In genomic region chr15:79037913-79038328, GRCm38 (mm10) we compare ENCODE assay signal across 9 mouse cellular contexts. TPM values are rescaled to one million over a fixed set of nuclear protein-coding genes. Genes with fewer than 3 reads are reported as not detected.
A peak's percentile ranks its signal among the peaks of the same experiment; 100 is the strongest.
DNase-seq lines count a peak whose midpoint lies in the region; ATAC-seq and TF ChIP-seq lines count a peak whose summit lies in the region.
"Had no signal": no experiment of that assay in that cellular context is flagged by ENCODE, and none has a peak within 500 bp of the region (broad histone marks: within the 10 kb centered on the region; RNA-seq: fewer than 3 reads in every experiment).

No protein-coding gene starts in this region.

- peak; percentile 75 for DNase-seq in MEL-GATA-1-ER (ENCODE audit: extremely low read depth, low read depth)
- DNase-seq in brain, adult 2 months (ENCODE audit: low read depth, low spot score) = peak; percentile 82
- peak; percentile 82 for DNase-seq in kidney, postnatal 0 days (ENCODE audit: low spot score)
- peak; percentile 53 for DNase-seq in right cerebral cortex, adult 18-20 months
- peak; percentile 59 to 71 for DNase-seq in urinary bladder, postnatal 36 days (ENCODE audit: low spot score in 2 of 2)

- no peak for ATAC-seq in embryonic facial prominence, embryonic 15.5 days (ENCODE audit: insufficient number of reproducible peaks, low FRiP score, low TSS enrichment, low read depth)
- ATAC-seq in heart, embryonic 13.5 days (ENCODE audit: extremely low read depth, insufficient number of reproducible peaks, low FRiP score, low TSS enrichment) = no peak
- ATAC-seq in kidney, postnatal 0 days (replicated peaks; ENCODE audit: low FRiP score, low read depth) = 0 out of 2 replicates have a peak, but pooled peaks have one; percentile 13
- ATAC-seq in lung, embryonic 16.5 days (ENCODE audit: low read depth) = peak; percentile 35; the same call in 1 of the 2 replicates

- peaks cover 39% of the 10 kb centered on the region for H3K4me1 ChIP-seq in embryonic facial prominence, embryonic 15.5 days
- H3K4me1 ChIP-seq in heart, embryonic 13.5 days = peaks cover 29% of the 10 kb centered on the region
- peaks cover 19% of the 10 kb centered on the region; the same call in 1 of the 2 replicates for H3K4me1 ChIP-seq in kidney, postnatal 0 days (replicated peaks; ENCODE audit: insufficient read depth, low read length)
- H3K4me1 ChIP-seq in lung, embryonic 16.5 days (replicated peaks; ENCODE audit: control insufficient read depth, insufficient read depth, low read length) = peaks cover 15% of the 10 kb centered on the region

- WGBS in embryonic facial prominence, embryonic 15.5 days = 12% methylated on average over 14 of the region's 14 CpGs
- WGBS in heart, embryonic 13.5 days = 6% methylated on average over 14 of the region's 14 CpGs
- 11% methylated on average over 14 of the region's 14 CpGs for WGBS in kidney, postnatal 0 days
- WGBS in lung, embryonic 16.5 days = 10% methylated on average over 14 of the region's 14 CpGs

- no peak overlapping the region for H3K27ac ChIP-seq in embryonic facial prominence, embryonic 15.5 days (replicated peaks)
- H3K27ac ChIP-seq in heart, embryonic 13.5 days (replicated peaks) = no peak overlapping the region
- no peak overlapping the region for H3K27ac ChIP-seq in kidney, postnatal 0 days
- H3K27ac ChIP-seq in lung, embryonic 16.5 days (ENCODE audit: low read length) = no peak overlapping the region
- H3K27ac ChIP-seq: midbrain, embryonic 12.5 days had no signal

- H3K4me3 ChIP-seq in embryonic facial prominence, embryonic 15.5 days (replicated peaks) = no peak overlapping the region
- H3K4me3 ChIP-seq in heart, embryonic 13.5 days = peak overlapping the region; percentile 10; the same call in 1 of the 2 replicates
- no peak overlapping the region for H3K4me3 ChIP-seq in kidney, postnatal 0 days (replicated peaks; ENCODE audit: low read depth, low read length)
- H3K4me3 ChIP-seq in lung, embryonic 16.5 days (ENCODE audit: low read length) = no peak overlapping the region
- H3K4me3 ChIP-seq: midbrain, embryonic 12.5 days had no signal

- no peak overlapping the region for H3K9ac ChIP-seq in embryonic facial prominence, embryonic 15.5 days
- H3K9ac ChIP-seq in heart, embryonic 13.5 days = 0 out of 2 replicates have a peak overlapping the region, but pooled peaks have one; percentile 58
- no peak overlapping the region for H3K9ac ChIP-seq in kidney, postnatal 0 days (ENCODE audit: low read depth, low read length)
- H3K9ac ChIP-seq in lung, embryonic 16.5 days (ENCODE audit: low read length) = 0 out of 2 replicates have a peak overlapping the region, but pooled peaks have one; percentile 21
- H3K9ac ChIP-seq: midbrain, embryonic 12.5 days had no signal

- no peaks in the 10 kb centered on the region for H3K9me3 ChIP-seq in embryonic facial prominence, embryonic 15.5 days (replicated peaks)
- no peaks in the 10 kb centered on the region for H3K9me3 ChIP-seq in heart, embryonic 13.5 days
- H3K9me3 ChIP-seq in kidney, postnatal 0 days (replicated peaks; ENCODE audit: low read length) = no peaks in the 10 kb centered on the region
- no peaks in the 10 kb centered on the region for H3K9me3 ChIP-seq in lung, embryonic 16.5 days (ENCODE audit: control insufficient read depth, low read length)
- H3K9me3 ChIP-seq: midbrain, embryonic 12.5 days had no signal

- 0 out of 2 replicates have a peak overlapping the region, but pooled peaks have one; percentile 17 for H3K4me2 ChIP-seq in embryonic facial prominence, embryonic 15.5 days (replicated peaks)
- H3K4me2 ChIP-seq in heart, embryonic 13.5 days = peak overlapping the region; percentile 55
- peak overlapping the region; percentile 19; the same call in 1 of the 2 replicates for H3K4me2 ChIP-seq in kidney, postnatal 0 days (ENCODE audit: low read length)
- peak overlapping the region; percentile 23 for H3K4me2 ChIP-seq in lung, embryonic 16.5 days (ENCODE audit: low read depth, low read length)
- H3K4me2 ChIP-seq: midbrain, embryonic 12.5 days had no signal

- TF ChIP-seq CTCF in kidney, postnatal 0 days (IDR thresholded peaks at IDR 0.05; ENCODE audit: low read depth) = peak; percentile 87

- peaks cover 28% of the 10 kb centered on the region for H3K27me3 ChIP-seq in embryonic facial prominence, embryonic 15.5 days
- H3K27me3 ChIP-seq in heart, embryonic 13.5 days (replicated peaks) = peaks cover 50% of the 10 kb centered on the region
- H3K27me3 ChIP-seq in kidney, postnatal 0 days (ENCODE audit: insufficient read depth, low read length) = peaks cover 8% of the 10 kb centered on the region
- H3K27me3 ChIP-seq in lung, embryonic 16.5 days (ENCODE audit: control insufficient read depth, insufficient read depth, low read depth, low read length) = peaks cover 24% of the 10 kb centered on the region

- H3K36me3 ChIP-seq in embryonic facial prominence, embryonic 15.5 days = peaks cover 30% of the 10 kb centered on the region
- H3K36me3 ChIP-seq in heart, embryonic 13.5 days = peaks cover 6% of the 10 kb centered on the region
- peaks cover 11% of the 10 kb centered on the region; the same call in 1 of the 2 replicates for H3K36me3 ChIP-seq in kidney, postnatal 0 days (ENCODE audit: insufficient read depth, low read length)
- no peaks in the 10 kb centered on the region for H3K36me3 ChIP-seq in lung, embryonic 16.5 days (ENCODE audit: control insufficient read depth, insufficient read depth, low read length)

RNA-seq across cellular contexts. Expression of gene Galr3, which starts 3.8 kb away (rescaled TPM):
- polyA plus RNA-seq in embryonic facial prominence, embryonic 15.5 days (2015; fragmentation: Nextera tagmentation; extraction: Ambion mirVana) = 0.14 and 0.37 TPM in 2 replicates
- polyA plus RNA-seq in heart, embryonic 13.5 days (2015; fragmentation: Nextera tagmentation; extraction: Ambion mirVana) = not detected in 2 replicates
- polyA plus RNA-seq in kidney, postnatal 0 days (2015; fragmentation: Nextera tagmentation; extraction: Ambion mirVana) = 0.13 and 0.24 TPM in 2 replicates
- polyA plus RNA-seq in lung, embryonic 16.5 days (2015; fragmentation: Nextera tagmentation; extraction: Ambion mirVana) = not detected in 2 replicates
- polyA plus RNA-seq: midbrain, embryonic 12.5 days had no signal

RNA-seq across cellular contexts. Expression of gene H1f0, which starts 9.7 kb away (rescaled TPM):
- polyA plus RNA-seq in embryonic facial prominence, embryonic 15.5 days (2015; fragmentation: Nextera tagmentation; extraction: Ambion mirVana) = 553 and 582 TPM in 2 replicates
- 237 and 238 TPM in 2 replicates for polyA plus RNA-seq in heart, embryonic 13.5 days (2015; fragmentation: Nextera tagmentation; extraction: Ambion mirVana)
- polyA plus RNA-seq in kidney, postnatal 0 days (2015; fragmentation: Nextera tagmentation; extraction: Ambion mirVana) = 522 and 524 TPM in 2 replicates
- 516 and 576 TPM in 2 replicates for polyA plus RNA-seq in lung, embryonic 16.5 days (2015; fragmentation: Nextera tagmentation; extraction: Ambion mirVana)

RNA-seq across cellular contexts. Expression of gene Ankrd54, which starts 24.8 kb away (rescaled TPM):
- polyA plus RNA-seq in embryonic facial prominence, embryonic 15.5 days (2015; fragmentation: Nextera tagmentation; extraction: Ambion mirVana) = 58.7 and 71.7 TPM in 2 replicates
- polyA plus RNA-seq in heart, embryonic 13.5 days (2015; fragmentation: Nextera tagmentation; extraction: Ambion mirVana) = 23.9 and 25.4 TPM in 2 replicates
- polyA plus RNA-seq in kidney, postnatal 0 days (2015; fragmentation: Nextera tagmentation; extraction: Ambion mirVana) = 42.5 and 42.6 TPM in 2 replicates
- 52.6 and 56.7 TPM in 2 replicates for polyA plus RNA-seq in lung, embryonic 16.5 days (2015; fragmentation: Nextera tagmentation; extraction: Ambion mirVana)

RNA-seq across cellular contexts. Expression of gene Eif3l, which starts 37.1 kb away (rescaled TPM):
- 197 and 205 TPM in 2 replicates for polyA plus RNA-seq in embryonic facial prominence, embryonic 15.5 days (2015; fragmentation: Nextera tagmentation; extraction: Ambion mirVana)
- polyA plus RNA-seq in heart, embryonic 13.5 days (2015; fragmentation: Nextera tagmentation; extraction: Ambion mirVana) = 154 and 160 TPM in 2 replicates
- 199 and 218 TPM in 2 replicates for polyA plus RNA-seq in kidney, postnatal 0 days (2015; fragmentation: Nextera tagmentation; extraction: Ambion mirVana)
- 196 and 209 TPM in 2 replicates for polyA plus RNA-seq in lung, embryonic 16.5 days (2015; fragmentation: Nextera tagmentation; extraction: Ambion mirVana)

Comparison
In these comparisons a context has a peak if more than half of its experiments do, and no peak if none do; other contexts are left out.
1. ATAC-seq: peak in kidney, postnatal 0 days (single experiment) and lung, embryonic 16.5 days (single experiment); none in embryonic facial prominence, embryonic 15.5 days (single experiment) and heart, embryonic 13.5 days (single experiment).
2. H3K9ac ChIP-seq: peak in heart, embryonic 13.5 days (single experiment) and lung, embryonic 16.5 days (single experiment); none in embryonic facial prominence, embryonic 15.5 days (single experiment) and kidney, postnatal 0 days (single experiment).
3. Peak in every context shown above with its lines, with median percentiles within 50 percentile points of each other: DNase-seq and H3K4me2 ChIP-seq.